Mouse (Mus musculus): ENCODE data around the gene Eya3.
A peak's percentile ranks its signal among the peaks of the same experiment; 100 is the strongest.
"Not testable (repeated sequence)": the region's sequence is repeated elsewhere in the genome, so short reads cannot be mapped to it uniquely, and the experiment has no call there.

Gene Eya3

GRCm38 (mm10) chr4:132737154-132737553, 98.4 kb downstream of the Eya3 start:
- not testable (repeated sequence) for DNase-seq (ENCODE audit: extremely low read depth, low read depth)

DNA sequence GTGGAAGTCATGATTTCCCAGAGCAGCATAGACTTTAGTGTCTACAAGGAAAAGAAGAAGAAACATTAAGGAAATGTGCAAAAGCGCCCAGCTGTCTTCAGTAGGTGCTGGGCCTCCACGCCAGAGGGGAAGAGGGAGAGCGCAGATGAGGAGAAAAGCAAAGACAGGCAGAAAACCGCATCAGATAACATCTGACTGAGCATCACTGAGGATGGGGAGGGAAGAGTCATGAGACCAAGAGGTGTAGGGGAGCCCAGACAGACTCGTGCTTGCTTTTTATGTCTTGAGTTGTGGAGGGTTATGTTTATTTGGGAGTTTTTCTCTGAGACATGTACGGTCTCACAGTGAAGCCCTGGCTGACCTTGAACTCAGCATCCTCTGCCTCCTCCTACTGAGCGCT, 102.7 kb downstream of the Eya3 start:
- DNase-seq (ENCODE audit: extremely low read depth, low read depth), result no peak

DNA sequence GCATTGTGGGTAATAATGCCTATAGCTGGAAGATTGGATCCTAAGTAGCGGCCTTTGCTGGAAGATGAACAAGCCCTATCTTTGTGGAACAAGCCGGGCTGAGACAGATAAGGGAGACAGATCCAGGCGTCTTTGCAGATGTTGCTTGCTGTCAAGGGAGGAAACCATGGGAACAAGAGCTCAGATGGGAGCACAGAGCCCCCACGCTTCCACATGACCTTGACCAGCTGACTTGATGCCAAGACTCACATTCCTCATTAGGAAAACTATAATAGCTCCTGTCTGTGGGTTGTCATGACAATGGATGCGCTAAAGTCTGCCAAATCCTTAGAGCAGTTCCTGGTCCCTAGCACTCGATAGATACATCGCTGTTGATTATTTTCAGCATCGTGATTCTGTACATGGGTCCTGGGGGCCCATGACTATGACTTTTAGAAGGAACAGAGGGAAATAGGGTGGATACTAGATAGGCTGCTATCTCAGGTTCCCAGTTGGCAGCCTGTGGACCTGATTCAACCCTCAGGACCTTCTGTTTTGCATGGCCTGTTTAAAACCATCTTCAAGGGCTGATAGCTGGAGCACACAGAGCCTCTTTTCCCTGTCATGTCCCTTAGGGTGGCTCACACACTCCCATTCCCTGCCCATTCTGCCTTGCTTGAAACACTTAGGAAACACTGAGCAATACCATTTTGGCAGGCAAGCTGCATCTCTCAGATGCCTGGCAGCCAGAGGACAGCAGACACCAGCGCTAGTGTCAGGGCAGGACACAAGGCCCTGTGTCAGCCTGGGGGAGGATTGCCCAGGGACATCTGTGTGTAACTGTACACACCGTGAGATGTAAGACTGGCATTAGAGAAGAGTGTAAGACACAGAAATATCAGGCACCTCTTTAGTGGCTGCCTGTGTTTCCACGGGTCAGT, 105.5 kb downstream of the Eya3 start:
- no peak for DNase-seq (ENCODE audit: extremely low read depth, low read depth)

DNA sequence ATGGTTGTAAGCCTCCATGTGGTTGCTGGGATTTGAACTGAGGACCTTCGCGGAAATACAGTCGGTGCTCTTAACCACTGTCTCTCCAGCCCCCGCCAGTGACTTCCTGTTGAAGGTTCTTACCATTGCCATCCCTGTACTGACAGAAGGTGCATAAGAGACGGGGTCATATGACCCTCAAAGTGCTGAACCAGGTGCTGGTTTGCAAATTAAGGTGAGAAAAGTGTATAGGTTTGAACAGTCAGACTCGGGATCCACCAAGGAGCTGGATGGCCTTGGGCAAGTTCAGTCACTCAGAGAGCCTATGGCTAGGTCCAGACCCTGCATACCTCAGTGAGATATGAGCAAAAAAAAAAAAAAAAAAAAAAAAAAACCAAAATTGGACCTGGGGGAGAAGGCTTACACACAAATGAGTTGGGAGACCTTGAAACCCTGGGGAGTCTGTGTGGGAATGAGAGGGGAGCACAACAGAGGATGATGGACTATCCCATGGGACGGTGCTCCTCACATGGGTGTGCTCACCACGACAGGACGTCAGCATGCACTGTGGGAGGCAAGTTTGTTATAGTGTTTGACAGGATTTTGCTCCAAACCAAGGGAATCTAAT, 108.2 kb downstream of the Eya3 start:
- DNase-seq (ENCODE audit: extremely low read depth, low read depth), result no peak

- DNase-seq (ENCODE audit: extremely low read depth, low read depth), result no peak
Observed at GRCm38 (mm10) chr4:132747664-132748259, 109.0 kb downstream of the Eya3 start.

DNA sequence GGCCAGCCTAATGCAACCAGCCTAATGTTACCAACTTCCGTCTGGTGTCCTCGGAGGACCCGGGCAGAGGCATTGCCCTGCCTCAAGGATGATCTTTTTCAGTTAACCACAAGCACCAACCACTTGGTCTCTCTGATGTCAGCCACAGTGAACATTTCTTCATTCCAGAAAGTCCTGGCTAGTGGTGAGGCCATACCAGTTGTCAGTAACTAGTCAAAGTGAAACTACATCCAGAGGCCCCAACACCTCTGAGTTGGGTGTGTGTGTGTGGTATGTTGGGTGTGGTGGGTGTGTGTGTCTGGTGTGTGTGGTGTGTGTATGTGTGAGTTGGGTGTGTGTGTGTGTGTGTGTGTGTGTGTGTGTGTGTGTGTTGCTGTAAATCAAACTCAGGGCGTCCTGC, 110.0 kb downstream of the Eya3 start:
- DNase-seq (ENCODE audit: extremely low read depth, low read depth), result no peak

DNA sequence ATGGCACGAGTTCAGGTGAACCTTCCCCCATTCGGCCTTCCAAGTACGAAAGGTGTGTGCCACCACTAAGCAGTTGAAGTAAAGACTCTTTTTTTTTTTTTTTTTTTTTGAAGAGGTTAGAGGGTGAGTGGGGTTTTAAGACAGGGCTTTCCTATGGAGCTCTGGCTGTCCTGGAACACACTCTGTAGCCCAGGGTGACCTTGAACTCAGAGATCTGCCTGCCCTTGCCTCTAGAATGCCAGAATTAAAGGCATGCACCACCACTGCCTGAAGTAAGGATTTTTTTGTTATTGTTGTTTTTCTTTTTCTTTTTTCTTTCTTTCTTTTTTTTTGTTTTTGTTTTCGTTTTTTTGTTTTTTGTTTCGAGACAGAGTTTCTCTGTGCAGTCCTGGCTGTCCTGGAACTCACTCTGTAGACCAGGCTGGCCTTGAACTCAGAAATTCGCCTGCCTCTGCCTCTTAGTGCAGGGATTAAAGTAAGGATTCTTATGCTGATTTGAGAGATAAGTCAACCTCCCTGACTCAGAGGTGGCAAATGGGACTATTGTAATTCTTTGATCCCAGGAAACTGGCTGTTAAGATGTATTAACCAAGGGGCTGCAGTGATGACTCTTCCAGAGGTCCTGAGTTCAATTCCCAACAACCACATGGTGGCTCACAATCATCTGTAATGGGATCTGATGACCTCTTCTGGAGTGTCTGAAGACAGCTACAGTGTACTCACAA, 110.6 kb downstream of the Eya3 start:
- no peak for DNase-seq (ENCODE audit: extremely low read depth, low read depth)

DNA sequence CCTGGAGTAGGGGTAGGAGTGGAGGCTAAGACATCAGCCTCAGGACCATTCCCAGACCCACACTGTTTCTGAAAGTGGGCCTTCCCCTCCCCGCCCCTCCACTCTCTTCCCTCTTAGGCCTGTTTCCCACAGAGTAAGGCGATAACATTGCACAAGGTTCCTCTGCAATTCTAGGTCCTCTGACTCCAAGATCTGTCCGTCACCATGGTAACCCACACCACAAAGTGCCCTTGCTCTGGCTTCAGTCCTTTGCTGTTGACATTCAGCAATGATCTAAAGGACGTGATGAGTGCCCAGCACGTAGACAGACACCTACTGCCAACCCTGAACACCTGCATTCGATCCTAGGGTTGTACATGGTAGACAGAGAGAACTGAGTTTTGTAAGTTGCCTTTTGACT, 114.2 kb downstream of the Eya3 start:
- DNase-seq (ENCODE audit: extremely low read depth, low read depth), result no peak

- DNase-seq (ENCODE audit: extremely low read depth, low read depth), result no peak
Observed at GRCm38 (mm10) chr4:132756974-132757373, 118.2 kb downstream of the Eya3 start, which contains the start of gene Smpdl3b. Gene Smpdl3b (minus strand): TSS chr4:132757252.

DNA sequence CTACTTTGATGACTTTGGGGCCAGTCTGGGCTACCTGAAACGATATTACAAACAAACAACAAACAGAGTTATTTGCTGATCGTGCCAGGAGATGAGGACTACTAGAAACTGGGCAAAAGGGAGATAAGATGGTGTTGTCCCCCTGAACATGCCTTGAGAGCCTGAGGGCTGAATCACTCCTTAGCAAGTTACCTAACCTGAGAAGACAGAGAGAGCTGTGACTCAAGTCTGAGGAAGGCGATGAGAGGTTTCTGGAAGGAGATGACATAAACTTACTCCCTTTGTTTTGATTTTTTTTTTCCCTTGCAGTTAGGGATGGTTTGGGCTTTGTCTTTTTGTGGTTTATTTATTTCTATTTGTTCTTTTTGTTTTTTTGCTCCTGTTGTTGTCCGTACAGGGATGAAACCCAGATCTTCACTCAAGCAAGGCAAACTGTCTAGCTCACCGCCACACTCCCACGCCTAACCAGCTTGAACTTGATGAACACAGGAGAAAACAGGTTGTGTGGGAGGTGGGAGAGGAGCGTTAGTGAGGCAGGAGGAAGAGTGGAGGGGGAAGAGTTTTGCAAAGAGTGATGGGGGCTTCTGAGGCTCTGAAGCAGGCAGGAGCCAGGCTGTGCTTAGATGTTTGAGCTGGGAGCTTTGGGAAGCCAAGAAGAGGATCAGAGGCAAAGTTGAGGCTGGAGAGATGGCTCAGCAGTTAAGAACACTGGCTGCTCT, 119.0 kb downstream of the Eya3 start:
- DNase-seq (ENCODE audit: extremely low read depth, low read depth), result no peak

GRCm38 (mm10) chr4:132760296-132760695, 121.5 kb downstream of the Eya3 start:
- no peak for DNase-seq (ENCODE audit: extremely low read depth, low read depth)

DNA sequence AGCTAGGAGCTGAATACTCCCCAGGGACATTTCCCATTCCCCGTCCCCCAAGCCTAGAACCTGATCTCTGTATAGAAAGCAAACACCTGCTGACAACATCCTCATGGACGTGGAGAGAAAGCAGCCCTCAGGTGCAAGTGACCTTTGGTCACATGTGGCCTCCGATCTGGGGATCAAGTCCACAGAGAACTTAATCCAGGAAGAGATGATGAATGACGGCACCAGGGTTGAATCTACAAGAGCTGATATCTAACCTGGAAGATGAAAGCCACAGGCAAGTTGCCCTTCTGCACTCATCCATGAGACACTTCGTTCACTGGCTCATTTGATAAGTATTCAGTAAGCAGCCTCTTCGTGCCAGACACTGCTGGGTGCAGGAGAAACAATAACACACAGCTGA, 123.8 kb downstream of the Eya3 start:
- no peak for DNase-seq (ENCODE audit: extremely low read depth, low read depth)

GRCm38 (mm10) chr4:132763125-132763524, 124.3 kb downstream of the Eya3 start:
- not testable (repeated sequence) for DNase-seq (ENCODE audit: extremely low read depth, low read depth)

DNA sequence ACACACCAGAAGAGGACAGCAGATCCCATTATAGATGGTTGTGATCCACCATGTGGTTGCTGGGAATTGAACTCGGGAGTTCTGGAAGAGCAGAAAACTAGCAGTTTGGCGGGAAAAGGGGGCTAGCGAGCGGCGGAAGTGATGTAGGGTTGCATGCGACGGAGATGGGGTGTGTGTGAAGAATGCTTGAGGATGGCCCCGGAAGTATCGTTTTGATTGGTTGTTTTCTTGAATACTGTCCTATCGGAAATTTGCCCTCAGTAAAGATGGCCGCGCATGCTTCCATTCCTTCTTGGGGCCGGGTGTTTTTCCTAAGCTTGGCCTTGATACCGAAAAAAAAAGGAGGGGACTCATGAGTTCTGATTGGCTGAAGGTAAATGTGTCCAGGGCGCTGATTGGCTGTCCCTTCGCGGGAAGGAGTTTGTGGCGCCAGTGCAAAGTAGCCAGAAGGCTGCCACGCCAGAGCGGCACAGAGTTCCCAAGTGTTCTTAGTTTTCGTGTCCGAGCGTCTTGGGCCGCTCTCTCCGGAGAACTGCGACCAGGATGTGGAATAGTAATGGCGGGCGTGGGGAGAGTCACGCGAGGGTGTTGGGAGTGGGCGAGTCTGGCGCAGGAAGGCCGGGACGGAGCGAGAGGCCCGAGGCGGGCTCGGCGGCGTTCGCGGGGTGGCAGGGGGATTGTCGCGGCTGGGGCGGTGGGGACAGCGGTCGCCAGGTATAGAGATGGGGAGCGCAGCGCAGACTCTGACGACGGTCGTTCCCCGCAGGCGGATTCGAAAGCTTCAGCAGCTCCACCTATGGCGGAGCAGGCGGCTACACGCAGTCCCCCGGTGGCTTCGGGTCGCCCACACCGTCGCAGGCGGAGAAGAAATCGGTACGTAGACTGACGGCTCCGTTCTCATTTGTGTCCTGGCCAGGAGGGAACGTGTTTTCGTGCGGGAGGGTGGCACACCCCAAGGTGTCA, 129.4 kb downstream of the Eya3 start, which contains the start of gene Rpa2:
Gene Rpa2, plus strand, starts transcription at position 419 of the 963 bp plus-strand sequence.
- DNase-seq (ENCODE audit: extremely low read depth, low read depth), result peak; percentile 100

GRCm38 (mm10) chr4:132771776-132772175, 133.0 kb downstream of the Eya3 start:
- no peak for DNase-seq (ENCODE audit: extremely low read depth, low read depth)
